In the genomic region with DNA sequence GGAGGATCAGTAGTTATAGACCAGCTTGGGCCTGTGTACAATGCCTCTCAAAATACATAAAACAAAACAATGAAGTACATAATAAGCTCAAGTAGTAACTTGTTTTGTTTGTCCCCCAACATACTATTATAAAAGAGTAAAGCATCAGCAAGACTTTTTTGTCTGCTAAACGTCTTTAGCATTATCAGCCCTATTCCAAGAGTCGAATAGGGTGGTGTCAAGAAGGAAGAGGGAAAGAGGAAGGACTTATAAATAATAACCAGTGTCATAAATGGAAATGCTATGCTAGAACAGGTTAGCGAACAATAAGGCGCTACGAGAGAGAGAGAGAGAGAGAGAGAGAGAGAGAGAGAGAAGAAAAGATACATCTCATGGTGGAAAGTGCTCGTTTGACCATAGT, we compare ENCODE assay signal across 8 mouse cellular contexts. TPM values are rescaled to one million over a fixed set of nuclear protein-coding genes. Genes with fewer than 3 reads are reported as not detected.
DNase-seq lines count a peak whose midpoint lies in the region; ATAC-seq and TF ChIP-seq lines count a peak whose summit lies in the region.

No protein-coding gene starts in this region.

- no peak for TF ChIP-seq EP300 in MEL (IDR thresholded peaks at IDR 0.05; ENCODE audit: low read depth in 1 of 2, low read length in 2 of 2)

- no peak for TF ChIP-seq CTCF in MEL (IDR thresholded peaks at IDR 0.05 in 2 of 3, conservative IDR thresholded peaks at IDR 0.05 in 1 of 3; ENCODE audit: control insufficient read depth in 1 of 3, insufficient read depth in 1 of 3, low read depth in 2 of 3, low read length in 3 of 3, poor library complexity in 1 of 3, severe bottlenecking in 1 of 3)

- peak overlapping the region; percentile 78 for H3K4me2 ChIP-seq in heart, embryonic 16.5 days (ENCODE audit: low read depth, low read length)
- H3K4me2 ChIP-seq in hindbrain, embryonic 11.5 days (replicated peaks; ENCODE audit: low read depth, low read length), result peak overlapping the region; percentile 52
- peak overlapping the region; percentile 63 for H3K4me2 ChIP-seq in midbrain, embryonic 11.5 days

- no peak for ATAC-seq in heart, embryonic 16.5 days (replicated peaks; ENCODE audit: extremely low read depth, insufficient read depth, low FRiP score)
- ATAC-seq in hindbrain, embryonic 11.5 days (ENCODE audit: low FRiP score), result no peak
- ATAC-seq in midbrain, embryonic 11.5 days (ENCODE audit: low FRiP score), result no peak
- ATAC-seq in activated CD4-positive, CD25-positive, alpha-beta regulatory T cell, adult 4 months, result no peak

- TF ChIP-seq RAD21 in MEL (IDR thresholded peaks at IDR 0.05; ENCODE audit: low read depth, low read length), result no peak

- TF ChIP-seq POLR2A in MEL (IDR thresholded peaks at IDR 0.05; ENCODE audit: control insufficient read depth in 1 of 2, insufficient read depth in 1 of 2, low read depth in 1 of 2, low read length in 2 of 2, poor library complexity in 1 of 2), result no peak

- peaks cover 51% of the 10 kb centered on the region for H3K79me2 ChIP-seq in MEL (ENCODE audit: control insufficient read depth, insufficient read depth, low read length, poor library complexity)

- peak overlapping the region; percentile 89 for H3K27ac ChIP-seq in heart, embryonic 16.5 days (ENCODE audit: low read length)
- H3K27ac ChIP-seq in MEL (ENCODE audit: control insufficient read depth, low read depth, low read length), result peak overlapping the region; percentile 79
- H3K27ac ChIP-seq in hindbrain, embryonic 11.5 days (ENCODE audit: low read depth, low read length), result peak overlapping the region; percentile 94
- peak overlapping the region; percentile 86 for H3K27ac ChIP-seq in midbrain, embryonic 11.5 days (ENCODE audit: low read depth, low read length)

- peak overlapping the region; percentile 72 for H3K4me3 ChIP-seq in heart, embryonic 16.5 days (ENCODE audit: low read length)
- H3K4me3 ChIP-seq in MEL (ENCODE audit: control insufficient read depth in 1 of 2, insufficient read depth in 1 of 2, low read depth in 2 of 2, low read length in 2 of 2), result peak overlapping the region; percentile 75 to 87
- peak overlapping the region; percentile 95 for H3K4me3 ChIP-seq in hindbrain, embryonic 11.5 days (ENCODE audit: low read depth, low read length)
- H3K4me3 ChIP-seq in midbrain, embryonic 11.5 days (ENCODE audit: low read depth, low read length), result peak overlapping the region; percentile 99

- peaks cover 32% of the 10 kb centered on the region for H3K36me3 ChIP-seq in heart, embryonic 16.5 days (ENCODE audit: control insufficient read depth, insufficient read depth)
- peaks cover 30 to 33% of the 10 kb centered on the region in 2 experiments for H3K36me3 ChIP-seq in MEL (ENCODE audit: control insufficient read depth in 1 of 2, insufficient read depth in 2 of 2, low read length in 2 of 2)
- H3K36me3 ChIP-seq in hindbrain, embryonic 11.5 days (ENCODE audit: control insufficient read depth, insufficient read depth, low read length), result peaks cover 15% of the 10 kb centered on the region
- peaks cover 23% of the 10 kb centered on the region for H3K36me3 ChIP-seq in midbrain, embryonic 11.5 days (ENCODE audit: control insufficient read depth, insufficient read depth, low read length)

- DNase-seq in heart, postnatal 25 days (ENCODE audit: low spot score), result no peak
- peak; percentile 63 for DNase-seq in MEL (ENCODE audit: low read depth, low spot score)
- DNase-seq in hindbrain, embryonic 11.5 days (ENCODE audit: low spot score), result no peak
- DNase-seq in midbrain, embryonic 11.5 days (ENCODE audit: low spot score, missing footprints), result no peak
- DNase-seq in layer of hippocampus, postnatal 25 days (ENCODE audit: extremely low spot score in 1 of 2, low spot score in 1 of 2), result no peak
- no peak for DNase-seq in frontal cortex, postnatal 14 days (ENCODE audit: low spot score in 2 of 2)

- WGBS in heart, embryonic 16.5 days, result 1% methylated on average over 6 of the region's 6 CpGs
- 2% methylated on average over 6 of the region's 6 CpGs for WGBS in hindbrain, embryonic 11.5 days
- WGBS in midbrain, embryonic 11.5 days, result 5% methylated on average over 6 of the region's 6 CpGs

- H3K9me3 ChIP-seq in heart, embryonic 16.5 days (replicated peaks; ENCODE audit: control insufficient read depth, low read length), result no peaks in the 10 kb centered on the region
- H3K9me3 ChIP-seq in MEL (replicated peaks; ENCODE audit: insufficient read depth, low read length), result no peaks in the 10 kb centered on the region
- no peaks in the 10 kb centered on the region for H3K9me3 ChIP-seq in hindbrain, embryonic 11.5 days (ENCODE audit: control insufficient read depth, low read length)
- H3K9me3 ChIP-seq in midbrain, embryonic 11.5 days (ENCODE audit: control insufficient read depth, low read length), result no peaks in the 10 kb centered on the region

- H3K4me1 ChIP-seq in heart, embryonic 16.5 days (ENCODE audit: control insufficient read depth, insufficient read depth, low read length), result peaks cover 34% of the 10 kb centered on the region
- H3K4me1 ChIP-seq in MEL (ENCODE audit: control insufficient read depth in 1 of 2, insufficient read depth in 2 of 2, low read length in 2 of 2), result peaks cover 2 to 14% of the 10 kb centered on the region in 2 experiments; a peak in 3 of 4 replicates
- peaks cover 21% of the 10 kb centered on the region for H3K4me1 ChIP-seq in hindbrain, embryonic 11.5 days (replicated peaks; ENCODE audit: control insufficient read depth, insufficient read depth, low read length)
- peaks cover 32% of the 10 kb centered on the region for H3K4me1 ChIP-seq in midbrain, embryonic 11.5 days (ENCODE audit: control insufficient read depth, insufficient read depth, low read length)

- no peaks in the 10 kb centered on the region for H3K27me3 ChIP-seq in heart, embryonic 16.5 days (ENCODE audit: control insufficient read depth, insufficient read depth, low read length)
- no peaks in the 10 kb centered on the region for H3K27me3 ChIP-seq in MEL (ENCODE audit: control insufficient read depth in 1 of 2, insufficient read depth in 2 of 2, low read length in 2 of 2)
- no peaks in the 10 kb centered on the region for H3K27me3 ChIP-seq in hindbrain, embryonic 11.5 days (ENCODE audit: control insufficient read depth, insufficient read depth, low read length)
- H3K27me3 ChIP-seq in midbrain, embryonic 11.5 days (ENCODE audit: control insufficient read depth, insufficient read depth, low read length), result no peaks in the 10 kb centered on the region

- intact Hi-C loops in heart, postnatal 25 days (cut with DNase I), result loop anchor here (10.0 kb wide), 1 partner anchor 334 kb away; a partner anchor contains a TSS

- peak overlapping the region; percentile 94 for H3K9ac ChIP-seq in heart, embryonic 16.5 days (ENCODE audit: low read length)
- H3K9ac ChIP-seq in MEL (ENCODE audit: control insufficient read depth, low read depth, low read length, poor library complexity, severe bottlenecking), result peak overlapping the region; percentile 94
- H3K9ac ChIP-seq in hindbrain, embryonic 11.5 days (ENCODE audit: low read depth, low read length), result peak overlapping the region; percentile 96
- H3K9ac ChIP-seq in midbrain, embryonic 11.5 days (ENCODE audit: low read length), result peak overlapping the region; percentile 98

RNA-seq across cellular contexts. Expression of a gene that starts 0.8 kb away (rescaled TPM):
- polyA plus RNA-seq in heart, embryonic 16.5 days (2015; fragmentation: Nextera tagmentation; extraction: Ambion mirVana), result 630 and 742 TPM in 2 replicates
- 100 to 1,000 TPM; 686 to 854 TPM for total RNA-seq in heart, postnatal 25 days (2021)
- 914 and 1,250 TPM in 2 replicates for total RNA-seq in MEL (2012; rRNA removed)
- 100 to 1,000 TPM; 147 to 649 TPM for polyA plus RNA-seq in MEL (2012; ENCODE audit: insufficient read depth in 1 of 2, insufficient read length in 2 of 2, low read depth in 1 of 2, low replicate concordance in 2 of 2, missing spikeins in 1 of 2)
- 838 and 881 TPM in 2 replicates for polyA plus RNA-seq in hindbrain, embryonic 11.5 days (2014; fragmentation: Nextera tagmentation; extraction: Ambion mirVana)
- polyA plus RNA-seq in midbrain, embryonic 11.5 days (2014; fragmentation: Nextera tagmentation; extraction: Ambion mirVana), result 846 and 849 TPM in 2 replicates
- 100 to 1,000 TPM; 510 to 612 TPM for polyA plus RNA-seq in activated CD4-positive, CD25-positive, alpha-beta regulatory T cell, adult 4 months (2017; shearing (Covaris generic))
- total RNA-seq in layer of hippocampus, postnatal 25 days (2021), result 100 to 1,000 TPM; 220 to 358 TPM

RNA-seq across cellular contexts. Expression of a gene that starts 15.9 kb away (rescaled TPM):
- 61.2 and 62.7 TPM in 2 replicates for polyA plus RNA-seq in heart, embryonic 16.5 days (2015; fragmentation: Nextera tagmentation; extraction: Ambion mirVana)
- 10 to 100 TPM; 35.6 to 38.0 TPM for total RNA-seq in heart, postnatal 25 days (2021)
- total RNA-seq in MEL (2012; rRNA removed), result 62.4 and 65.0 TPM in 2 replicates
- 100 to 1,000 TPM in 1 of 2 experiments, 10 to 100 TPM in 1; 96.7 to 174 TPM for polyA plus RNA-seq in MEL (2012; ENCODE audit: insufficient read depth in 1 of 2, insufficient read length in 2 of 2, low read depth in 1 of 2, low replicate concordance in 2 of 2, missing spikeins in 1 of 2)
- 94.0 and 108 TPM in 2 replicates for polyA plus RNA-seq in hindbrain, embryonic 11.5 days (2014; fragmentation: Nextera tagmentation; extraction: Ambion mirVana)
- polyA plus RNA-seq in midbrain, embryonic 11.5 days (2014; fragmentation: Nextera tagmentation; extraction: Ambion mirVana), result 102 and 104 TPM in 2 replicates
- 10 to 100 TPM; 49.3 to 50.9 TPM for polyA plus RNA-seq in activated CD4-positive, CD25-positive, alpha-beta regulatory T cell, adult 4 months (2017; shearing (Covaris generic))
- 100 to 1,000 TPM in 1 of 2 experiments, 10 to 100 TPM in 1; 96.2 to 104 TPM for total RNA-seq in layer of hippocampus, postnatal 25 days (2021)

RNA-seq across cellular contexts. Expression of a gene that starts 28.8 kb away (rescaled TPM):
- 26.3 and 26.9 TPM in 2 replicates for polyA plus RNA-seq in heart, embryonic 16.5 days (2015; fragmentation: Nextera tagmentation; extraction: Ambion mirVana)
- 10 to 100 TPM; 11.3 to 15.5 TPM for total RNA-seq in heart, postnatal 25 days (2021)
- total RNA-seq in MEL (2012; rRNA removed), result 47.1 and 51.2 TPM in 2 replicates
- 10 to 100 TPM in 1 of 2 experiments, not detected in 1; 85.3 TPM for polyA plus RNA-seq in MEL (2012; ENCODE audit: insufficient read depth in 1 of 2, insufficient read length in 2 of 2, low read depth in 1 of 2, low replicate concordance in 2 of 2, missing spikeins in 1 of 2)
- 33.2 and 36.0 TPM in 2 replicates for polyA plus RNA-seq in hindbrain, embryonic 11.5 days (2014; fragmentation: Nextera tagmentation; extraction: Ambion mirVana)
- polyA plus RNA-seq in midbrain, embryonic 11.5 days (2014; fragmentation: Nextera tagmentation; extraction: Ambion mirVana), result 28.8 and 31.3 TPM in 2 replicates
- 10 to 100 TPM; 48.7 to 64.7 TPM for polyA plus RNA-seq in activated CD4-positive, CD25-positive, alpha-beta regulatory T cell, adult 4 months (2017; shearing (Covaris generic))
- 10 to 100 TPM; 29.6 to 34.6 TPM for total RNA-seq in layer of hippocampus, postnatal 25 days (2021)

RNA-seq across cellular contexts. Expression of a gene that starts 55.2 kb away (rescaled TPM):
- polyA plus RNA-seq in heart, embryonic 16.5 days (2015; fragmentation: Nextera tagmentation; extraction: Ambion mirVana), result 64.5 and 71.1 TPM in 2 replicates
- total RNA-seq in heart, postnatal 25 days (2021), result 10 to 100 TPM; 41.9 to 45.2 TPM
- total RNA-seq in MEL (2012; rRNA removed), result 40.2 and 43.7 TPM in 2 replicates
- polyA plus RNA-seq in MEL (2012; ENCODE audit: insufficient read depth in 1 of 2, insufficient read length in 2 of 2, low read depth in 1 of 2, low replicate concordance in 2 of 2, missing spikeins in 1 of 2), result 100 to 1,000 TPM in 1 of 2 experiments, 10 to 100 TPM in 1; 49.7 to 101 TPM
- 63.5 and 65.6 TPM in 2 replicates for polyA plus RNA-seq in hindbrain, embryonic 11.5 days (2014; fragmentation: Nextera tagmentation; extraction: Ambion mirVana)
- polyA plus RNA-seq in midbrain, embryonic 11.5 days (2014; fragmentation: Nextera tagmentation; extraction: Ambion mirVana), result 63.7 and 66.8 TPM in 2 replicates
- 10 to 100 TPM; 69.1 to 87.0 TPM for polyA plus RNA-seq in activated CD4-positive, CD25-positive, alpha-beta regulatory T cell, adult 4 months (2017; shearing (Covaris generic))
- 10 to 100 TPM; 82.5 to 84.3 TPM for total RNA-seq in layer of hippocampus, postnatal 25 days (2021)
